Mouse (Mus musculus) cerebellum, postnatal 4 days (tissue): ENCODE results near the gene Ap1m2.

Experiments used
- DNase-seq, 2 experiments: peaks; one replicate each; pipeline ENCODE4 v3.0.0; 2022; ENCODE audit warnings: low spot score in 2 of 2, mixed read lengths in 1 of 2

Gene Ap1m2

DNA sequence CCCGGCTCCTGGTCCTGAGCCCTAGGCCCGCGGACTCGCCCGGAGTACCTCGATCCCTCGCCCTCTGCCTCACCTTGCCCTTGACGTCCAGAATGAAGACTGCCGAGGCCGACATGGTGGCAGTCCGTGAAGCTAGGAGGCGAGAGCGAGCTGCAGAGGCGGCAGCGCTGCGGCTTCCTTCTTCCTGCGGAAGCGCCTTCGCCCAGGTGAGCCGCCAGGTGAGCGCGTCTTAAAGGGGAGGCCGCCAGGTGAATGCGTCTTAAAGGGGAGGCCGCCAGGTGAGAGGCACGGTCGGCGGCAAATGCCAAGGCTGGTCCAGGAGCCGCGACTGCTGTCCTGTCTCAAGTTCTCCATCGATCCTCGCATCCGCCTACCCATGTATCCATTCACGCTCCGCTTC lies at the start of gene Ap1m2:
TSS of gene Ap1m2 (minus strand) at position 204 of the 400 bp plus-strand sequence.
- no peak for DNase-seq

DNA sequence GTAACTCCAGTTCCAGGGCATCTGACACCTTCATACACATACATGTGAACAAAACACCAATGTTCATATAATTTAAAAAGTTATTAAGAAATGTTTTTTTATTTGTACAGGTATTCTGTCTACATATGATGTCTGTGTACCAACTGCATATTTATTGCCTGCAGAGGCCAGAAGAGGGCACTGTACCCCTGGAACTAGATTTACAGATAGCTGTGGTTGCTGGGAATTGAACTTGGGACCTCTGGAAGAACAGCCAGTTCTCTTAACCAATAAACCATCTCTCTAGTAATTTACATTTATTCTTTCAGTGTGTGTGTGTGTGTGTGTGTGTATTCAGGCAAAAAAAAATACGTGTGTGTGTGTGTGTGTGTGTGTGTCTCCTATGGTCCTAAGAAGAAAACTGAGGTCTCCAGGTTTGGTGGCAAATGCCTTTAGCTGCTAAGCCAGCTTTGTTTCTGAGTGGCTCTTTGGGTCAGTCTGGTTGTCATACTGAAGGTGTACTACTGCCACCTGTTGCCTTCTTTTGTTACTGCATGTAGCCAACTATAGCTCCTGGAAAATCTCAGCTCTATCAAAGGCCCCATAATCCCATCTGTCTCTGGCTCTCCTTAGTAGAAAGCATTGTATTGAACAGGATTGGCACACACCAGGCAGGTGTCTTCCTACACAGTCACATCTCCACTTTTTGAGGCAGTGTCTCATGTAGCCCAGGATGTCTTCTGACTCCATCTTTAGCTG lies 45.0 kb upstream of the Ap1m2 start:
- DNase-seq = peak in 1 of 2 experiments; percentile 69

DNA sequence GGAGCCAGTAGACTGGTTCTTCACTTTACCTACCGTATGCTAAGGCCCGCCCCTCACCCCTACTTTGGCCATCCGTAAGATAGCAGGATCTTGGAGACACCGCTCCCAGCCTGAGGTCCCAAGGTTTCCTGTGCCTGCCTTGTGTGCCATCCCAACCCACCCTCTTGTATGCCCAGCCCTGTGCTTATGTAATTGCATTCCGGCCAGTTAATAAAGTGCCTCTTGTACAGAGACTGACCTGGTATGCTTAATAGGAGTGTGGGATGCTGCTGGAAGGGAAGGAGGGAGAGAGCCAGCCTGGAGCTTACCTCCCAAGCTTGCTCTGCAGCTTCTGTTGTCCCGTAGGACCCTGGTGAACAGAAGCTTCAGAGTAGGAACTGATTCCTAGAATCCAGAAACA lies 42.7 kb upstream of the Ap1m2 start:
- no peak for DNase-seq

DNA sequence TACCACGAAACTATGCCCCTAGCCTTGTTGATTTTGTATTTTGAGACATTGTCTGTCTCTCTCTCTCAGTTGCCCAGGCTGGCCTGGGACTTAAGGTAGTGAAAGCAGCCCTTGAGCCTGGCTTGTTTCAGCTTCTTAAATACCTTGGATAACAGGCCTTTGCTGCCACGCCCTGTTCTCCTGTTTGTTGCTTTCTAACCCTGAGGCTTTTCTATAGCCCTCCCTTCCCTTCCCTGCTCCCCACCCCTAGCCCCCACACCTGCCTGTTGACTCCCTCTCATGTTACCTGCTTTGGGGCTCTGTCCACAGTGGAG lies 41.2 kb upstream of the Ap1m2 start:
- no peak for DNase-seq

DNA sequence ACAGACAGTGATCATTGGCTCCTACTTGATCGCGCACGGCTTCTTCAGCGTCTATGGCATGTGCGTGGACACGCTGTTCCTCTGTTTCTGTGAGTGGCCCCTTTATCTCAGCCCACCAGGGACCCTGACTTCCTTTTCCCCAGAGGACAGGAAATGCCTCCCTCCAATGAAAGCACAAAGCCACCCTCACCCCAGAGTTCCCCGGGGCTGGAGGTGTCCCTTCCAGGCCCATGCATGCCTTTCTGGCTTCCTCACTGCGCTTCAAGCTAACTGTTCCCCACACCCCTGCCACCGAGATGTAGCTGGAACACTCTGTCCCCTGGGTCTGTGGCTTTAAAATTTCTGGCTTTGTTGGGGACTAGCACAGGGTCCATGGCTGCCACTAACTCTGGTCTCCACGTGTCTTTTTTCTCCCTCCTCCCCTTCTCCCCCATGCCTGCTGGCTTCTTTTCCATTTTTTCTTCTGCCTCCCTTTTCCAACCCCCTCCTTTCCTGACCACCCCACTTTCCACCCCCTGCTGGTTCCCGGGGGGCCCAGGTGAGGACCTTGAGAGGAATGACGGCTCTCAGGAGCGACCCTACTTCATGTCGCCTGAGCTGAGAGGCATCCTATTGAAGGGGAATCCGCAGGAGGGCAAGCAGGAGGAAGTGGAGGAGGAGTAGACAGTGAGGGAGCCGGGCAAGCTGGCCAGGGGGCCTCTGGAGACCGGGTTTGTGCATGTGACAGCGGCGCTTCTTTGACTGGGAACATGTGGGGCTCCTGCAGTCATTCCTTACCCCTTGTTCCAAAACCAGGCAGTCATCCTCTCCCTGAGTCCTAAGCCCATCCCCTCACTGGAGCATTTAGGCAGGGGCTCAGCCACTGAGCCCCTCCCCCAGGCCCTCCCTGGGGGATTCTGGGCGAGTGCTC lies 40.6 kb upstream of the Ap1m2 start:
- DNase-seq = no peak

DNA sequence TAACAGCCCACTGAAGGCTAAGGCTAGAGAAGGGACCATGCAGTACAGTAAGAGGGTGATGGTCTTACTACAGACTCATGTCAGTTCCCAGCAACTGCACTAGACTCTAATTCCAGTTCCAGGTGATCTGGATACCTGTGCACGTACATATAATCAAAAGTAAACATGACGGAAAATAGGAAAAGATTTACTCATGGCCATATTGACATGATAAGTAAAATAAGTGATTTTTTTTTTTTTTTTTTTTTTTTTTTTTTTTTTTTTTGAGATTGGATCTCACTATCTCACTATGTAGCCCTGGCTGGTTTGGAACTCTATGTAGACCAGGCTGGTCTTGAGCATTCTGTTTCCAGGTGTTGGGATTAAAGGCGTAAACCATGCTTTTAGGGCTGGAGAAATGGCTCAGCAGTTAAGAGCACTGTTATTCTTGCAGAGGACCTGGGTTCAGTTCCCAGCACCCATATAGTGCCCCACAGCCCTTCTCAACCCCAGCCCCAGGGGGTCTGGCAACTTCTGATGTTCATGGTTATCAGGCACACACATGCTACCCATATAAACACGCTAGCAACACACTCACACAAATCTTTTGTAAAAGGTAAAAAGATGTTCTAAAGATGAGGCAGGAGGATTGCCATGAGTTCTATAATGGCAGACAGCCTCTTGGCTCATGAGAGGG lies 39.7 kb upstream of the Ap1m2 start:
- no peak for DNase-seq

DNA sequence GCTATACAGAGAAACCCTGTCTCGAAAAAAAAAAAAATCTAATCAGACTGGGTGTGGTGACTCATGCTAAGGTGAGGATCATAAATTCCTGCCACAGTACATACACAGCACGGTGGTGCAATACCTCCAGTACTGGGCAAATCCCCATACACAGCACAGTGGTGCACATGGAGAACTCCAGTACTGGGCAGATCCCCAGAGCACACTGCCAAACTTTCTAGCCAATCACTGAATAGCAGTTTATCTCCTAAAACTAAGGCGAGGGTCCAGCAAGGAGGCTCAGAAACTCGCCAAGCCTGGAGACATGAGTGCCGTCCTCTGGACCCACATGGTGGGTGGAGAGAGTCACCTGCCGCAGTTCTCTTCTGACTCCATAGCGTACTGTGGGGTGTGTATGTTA lies 39.0 kb upstream of the Ap1m2 start:
- no peak for DNase-seq

DNA sequence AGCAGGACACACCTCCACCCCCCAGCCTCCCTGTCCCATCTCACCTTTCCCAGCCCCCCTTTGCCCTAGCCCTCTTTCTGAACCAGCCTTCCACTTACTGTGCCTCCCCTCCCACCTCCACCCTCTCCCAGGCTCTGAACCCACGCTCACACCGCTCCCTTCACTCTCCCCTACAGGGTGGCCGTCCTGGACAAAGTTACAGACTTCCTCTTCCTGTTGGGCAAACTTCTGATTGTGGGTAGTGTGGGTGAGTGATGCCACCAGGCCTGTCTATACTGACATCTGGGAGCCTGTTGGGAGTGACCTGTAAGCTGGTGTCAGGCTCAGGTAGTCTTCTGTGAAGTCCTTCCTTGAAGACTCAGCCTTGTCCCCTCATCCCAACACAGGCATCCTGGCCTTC lies 36.0 kb upstream of the Ap1m2 start:
- DNase-seq = no peak

DNA sequence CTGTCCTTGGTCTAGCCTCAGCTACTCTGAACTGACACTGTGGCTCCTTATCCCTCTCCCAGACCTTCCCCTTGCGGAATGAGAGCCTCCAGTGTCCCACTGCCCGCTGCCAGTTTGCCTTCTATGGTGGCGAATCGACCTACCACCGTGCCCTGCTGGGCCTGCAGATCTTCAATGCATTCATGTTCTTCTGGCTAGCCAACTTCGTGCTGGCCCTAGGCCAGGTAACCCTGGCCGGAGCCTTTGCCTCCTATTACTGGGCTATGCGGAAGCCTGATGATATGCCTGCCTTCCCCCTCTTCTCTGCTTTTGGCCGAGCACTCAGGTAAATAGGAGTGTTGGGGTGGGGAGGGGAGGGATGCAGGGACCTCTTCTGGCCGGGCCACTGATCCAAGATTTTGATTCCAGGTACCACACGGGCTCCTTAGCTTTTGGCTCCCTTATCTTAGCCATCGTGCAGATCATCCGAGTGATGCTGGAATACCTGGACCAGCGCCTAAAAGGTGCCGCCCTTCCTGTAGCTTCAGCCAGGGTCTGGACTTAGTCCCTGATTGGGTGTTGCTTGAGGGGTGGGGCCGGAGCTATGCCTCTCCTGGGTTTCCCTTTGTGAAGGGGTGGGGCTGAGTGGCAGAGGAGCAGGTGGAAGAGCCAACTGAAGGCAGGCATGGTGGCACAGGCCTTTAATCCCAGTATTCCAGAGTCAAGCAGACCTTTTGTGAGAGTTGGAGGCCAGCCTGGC lies 34.7 kb upstream of the Ap1m2 start:
- DNase-seq = no peak

DNA sequence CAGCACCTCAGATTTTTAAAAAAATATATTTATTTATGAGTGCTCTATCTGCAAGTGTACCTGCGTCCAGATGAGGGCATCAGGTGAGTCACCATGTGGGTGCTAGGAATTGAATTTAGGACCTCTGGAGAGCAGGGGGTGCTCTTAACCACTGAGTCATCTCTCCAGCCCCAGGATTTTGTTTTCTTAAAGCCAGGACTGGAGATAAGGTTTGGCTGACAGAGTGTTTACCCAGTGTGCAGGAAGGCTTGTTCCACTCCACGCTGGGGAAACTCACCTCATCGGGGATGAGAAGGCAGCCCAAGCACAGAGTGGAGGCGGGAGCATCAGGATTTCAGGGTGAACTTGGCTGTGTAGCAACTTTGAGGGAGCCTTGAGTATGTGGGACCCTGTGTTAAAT lies 28.3 kb upstream of the Ap1m2 start:
- no peak for DNase-seq

DNA sequence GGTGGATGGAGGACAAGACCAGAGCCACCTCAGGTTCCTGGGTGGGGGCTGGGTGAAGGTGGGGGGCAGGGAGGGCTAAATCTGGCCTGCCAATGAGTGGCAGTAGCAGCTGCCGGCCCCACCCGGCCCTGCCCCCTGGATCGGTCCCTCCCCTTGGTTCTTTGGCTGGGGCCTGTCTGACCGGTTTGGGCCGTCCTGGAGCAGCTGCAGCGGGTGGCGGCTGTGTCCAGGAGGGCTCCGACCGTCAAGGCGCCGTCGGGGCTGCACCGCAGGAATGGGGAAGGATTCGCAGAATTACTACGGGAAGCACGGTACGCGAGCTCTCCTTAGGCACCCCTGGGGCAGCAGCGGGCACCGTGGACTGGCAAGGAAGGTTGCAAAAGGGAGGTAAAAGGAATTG lies 25.5 kb upstream of the Ap1m2 start:
- no peak for DNase-seq

DNA sequence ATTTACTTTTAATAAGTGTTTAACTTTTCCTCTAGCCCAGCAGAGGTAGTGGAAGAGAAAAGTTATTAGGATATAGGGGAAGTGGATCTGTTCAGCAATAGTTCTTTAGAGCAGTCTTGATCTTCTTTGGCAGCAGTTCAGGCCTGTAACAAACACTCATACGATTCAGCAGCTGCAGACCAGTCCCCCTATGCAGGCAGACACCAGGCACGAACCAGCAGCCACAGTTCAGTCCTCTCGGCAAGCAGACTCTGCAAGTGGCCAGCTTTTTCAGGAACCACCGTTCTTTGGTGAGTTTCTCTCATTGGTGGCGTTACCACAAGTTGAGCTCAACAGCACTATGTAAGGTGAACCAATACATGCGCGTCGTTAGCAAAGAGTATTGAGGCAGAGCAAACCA lies 24.4 kb upstream of the Ap1m2 start:
- no peak for DNase-seq

DNA sequence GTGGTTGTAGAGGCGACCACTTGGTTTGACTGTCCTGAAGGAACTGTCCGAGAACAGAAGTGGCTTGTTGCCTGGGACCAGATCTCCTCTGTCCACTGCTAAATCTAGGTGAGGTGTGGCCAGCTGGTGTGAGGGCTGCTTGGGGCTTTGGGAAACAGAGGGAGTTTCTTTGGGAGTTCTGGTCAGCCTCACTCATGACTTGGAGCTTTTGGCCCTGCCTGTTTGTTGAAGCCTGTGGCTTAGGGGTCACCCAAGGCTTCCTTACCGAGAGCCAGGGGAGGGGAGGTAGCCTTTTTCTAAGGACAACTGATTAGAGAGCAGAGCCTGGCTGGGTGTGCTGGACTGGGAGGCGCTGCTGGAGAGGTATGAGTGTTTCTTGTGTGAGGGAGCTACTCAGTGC lies 23.3 kb upstream of the Ap1m2 start:
- no peak for DNase-seq

DNA sequence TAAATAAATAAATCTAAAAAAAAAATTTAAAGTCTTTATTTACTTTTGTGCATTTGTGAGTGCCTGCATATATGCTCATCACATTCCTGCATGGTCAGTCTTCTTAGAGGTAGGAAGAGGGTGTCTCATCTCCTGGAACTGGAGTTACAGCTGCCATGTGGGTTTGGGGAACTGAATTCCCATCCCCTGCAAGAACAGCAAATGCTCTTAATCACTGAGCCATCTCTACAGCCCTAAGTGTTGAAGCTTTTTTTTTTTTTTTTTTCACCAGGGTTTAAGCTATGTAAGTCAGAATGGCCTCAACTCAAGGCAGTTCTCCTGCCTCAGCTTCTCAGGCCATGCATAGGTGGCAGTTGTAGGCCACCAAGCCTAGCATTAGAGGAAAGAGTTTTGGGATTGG lies 22.6 kb upstream of the Ap1m2 start:
- no peak for DNase-seq

DNA sequence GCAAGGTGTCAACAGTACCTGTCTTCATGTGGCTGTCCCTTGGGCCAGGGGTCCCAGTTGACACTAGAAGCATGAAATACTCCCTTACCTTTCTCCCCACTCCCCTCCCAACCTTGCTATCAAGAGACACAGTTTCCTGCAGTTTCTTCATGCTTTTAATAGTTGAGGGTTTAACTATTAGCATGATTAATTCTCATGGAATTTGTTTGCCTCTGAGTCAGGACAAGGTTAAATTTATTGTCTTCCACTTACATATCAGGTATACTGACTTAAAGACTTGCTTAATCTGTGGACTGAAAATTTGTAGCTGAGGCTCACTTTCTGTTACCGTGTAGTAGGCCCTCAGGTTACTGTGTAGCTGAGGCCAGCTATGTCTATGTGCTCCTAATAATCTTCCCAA lies 21.4 kb upstream of the Ap1m2 start:
- DNase-seq = no peak

DNA sequence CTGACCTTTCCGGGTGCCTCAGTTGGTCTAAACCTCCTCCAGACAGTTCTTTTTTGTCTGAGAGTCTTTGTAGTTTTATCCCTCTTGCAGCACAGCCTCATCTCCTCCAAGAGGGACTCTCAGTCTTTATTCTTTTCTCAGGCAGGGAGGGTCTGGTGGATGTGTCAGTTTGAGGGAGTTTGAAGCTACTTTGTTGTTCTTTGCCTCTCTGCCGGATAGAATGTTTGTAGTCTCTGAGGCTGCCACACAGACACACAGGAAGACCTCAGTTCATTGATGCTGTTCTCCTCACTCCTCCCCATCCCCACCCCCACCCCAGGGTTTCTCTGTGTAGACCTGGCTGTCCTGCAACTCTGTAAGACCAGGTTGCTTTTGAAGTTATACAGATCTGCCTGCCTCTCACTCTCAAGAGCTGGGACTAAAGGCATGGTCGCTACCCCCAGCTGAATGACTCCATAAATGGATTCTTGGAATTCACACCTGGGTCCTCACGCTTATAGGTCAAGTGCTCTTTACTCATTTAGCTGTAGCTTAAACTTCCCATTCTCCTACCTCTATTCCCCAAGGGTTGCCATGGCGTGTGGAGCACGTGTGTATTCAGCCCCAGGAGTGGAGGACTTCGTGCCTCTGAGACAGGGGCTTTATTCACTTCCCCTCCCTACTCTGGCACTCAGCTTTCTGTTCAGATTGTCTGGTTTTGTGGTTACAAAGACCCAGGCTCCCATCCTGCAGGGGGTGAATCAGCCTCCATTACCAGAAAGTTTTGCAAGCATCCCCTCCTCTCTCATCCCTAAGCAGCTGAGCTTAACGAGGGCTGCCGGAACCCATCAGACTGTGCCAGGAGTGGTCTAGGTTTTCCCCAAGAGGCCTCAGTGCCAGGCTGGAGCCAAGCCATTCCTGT lies 20.3 kb upstream of the Ap1m2 start:
- no peak for DNase-seq

DNA sequence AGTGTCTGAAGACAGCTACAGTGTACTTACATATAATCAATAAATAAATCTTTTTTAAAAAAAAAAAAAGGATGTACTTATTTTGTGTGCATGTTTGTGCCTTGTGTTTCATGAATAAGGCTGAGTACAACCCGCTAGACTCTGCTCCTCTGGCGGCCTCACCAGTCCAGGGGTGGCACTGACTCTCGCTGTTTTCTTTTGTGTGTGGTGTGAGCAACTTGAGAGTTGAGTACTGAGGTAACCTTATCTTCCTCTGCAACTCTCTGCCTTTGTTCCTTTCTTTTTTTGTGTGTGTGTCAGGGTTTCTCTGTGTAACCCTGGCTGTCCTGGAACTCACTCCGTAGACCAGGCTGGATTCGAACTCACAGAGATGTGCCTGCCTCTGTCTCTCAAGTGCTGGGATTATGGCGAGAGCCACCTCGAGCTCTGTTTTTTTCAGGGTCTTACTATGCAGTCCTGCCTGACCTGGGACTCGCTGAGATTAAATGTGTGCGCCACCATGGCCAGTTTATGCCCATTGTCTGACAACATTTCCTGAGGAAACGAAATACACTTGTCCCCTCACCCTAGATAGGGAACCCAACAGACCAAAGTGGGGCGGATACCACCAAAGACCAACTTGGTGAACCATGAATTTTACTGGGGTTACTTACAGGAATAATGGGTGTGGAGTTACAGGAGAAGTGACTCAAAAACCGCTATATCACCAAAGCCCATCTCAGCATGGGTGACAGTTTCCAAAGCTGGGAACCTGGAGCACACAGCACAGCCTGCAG lies 19.4 kb upstream of the Ap1m2 start:
- no peak for DNase-seq

DNA sequence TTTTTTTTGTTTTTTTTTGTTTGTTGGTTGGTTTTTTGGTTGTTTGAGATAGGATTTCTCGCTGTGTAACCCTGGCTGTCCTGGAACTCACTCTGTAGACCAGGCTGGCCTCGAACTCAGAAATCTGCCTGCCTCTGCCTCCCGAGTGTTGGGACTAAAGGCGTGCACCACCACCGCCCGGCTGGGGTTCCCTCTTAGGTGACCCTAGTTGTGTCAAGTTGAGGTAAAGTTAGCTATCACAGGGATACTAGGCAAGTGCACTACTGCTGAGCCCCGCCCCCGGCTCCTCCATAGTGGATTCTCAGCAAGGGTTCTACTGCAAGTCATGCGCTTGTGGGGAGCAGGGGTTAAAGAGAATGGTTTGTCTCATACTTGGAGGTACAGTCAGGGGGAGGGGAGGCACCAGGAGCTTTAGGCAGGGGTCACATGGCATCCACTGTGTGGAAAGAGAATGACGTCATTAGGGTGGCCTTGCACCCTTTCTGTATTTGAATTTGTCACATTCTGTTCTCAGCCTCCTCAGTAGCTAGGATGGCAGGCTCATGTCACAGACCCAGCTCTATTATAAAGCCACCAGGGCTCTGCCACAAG lies 17.7 kb upstream of the Ap1m2 start:
- DNase-seq = no peak

DNA sequence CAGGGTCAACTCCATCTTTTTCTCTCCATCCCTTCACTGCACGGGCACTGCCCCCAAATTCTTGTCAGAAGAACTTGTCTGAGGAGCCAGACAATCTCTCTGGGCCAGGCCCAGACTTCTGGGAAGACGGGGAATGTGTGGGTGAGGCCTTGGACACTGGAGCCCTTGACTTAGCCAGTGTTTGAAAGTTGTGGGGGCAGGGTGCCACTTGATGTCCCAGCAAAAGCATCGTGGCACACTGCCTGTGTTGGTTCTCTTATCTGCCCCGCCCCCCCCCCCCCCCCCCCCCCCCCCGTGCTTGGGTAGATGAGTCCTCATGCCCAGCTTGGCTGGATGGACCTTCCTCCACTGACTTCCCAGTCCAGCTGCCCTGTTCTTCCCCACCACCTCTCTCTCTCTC lies 16.9 kb upstream of the Ap1m2 start:
- DNase-seq = no peak

DNA sequence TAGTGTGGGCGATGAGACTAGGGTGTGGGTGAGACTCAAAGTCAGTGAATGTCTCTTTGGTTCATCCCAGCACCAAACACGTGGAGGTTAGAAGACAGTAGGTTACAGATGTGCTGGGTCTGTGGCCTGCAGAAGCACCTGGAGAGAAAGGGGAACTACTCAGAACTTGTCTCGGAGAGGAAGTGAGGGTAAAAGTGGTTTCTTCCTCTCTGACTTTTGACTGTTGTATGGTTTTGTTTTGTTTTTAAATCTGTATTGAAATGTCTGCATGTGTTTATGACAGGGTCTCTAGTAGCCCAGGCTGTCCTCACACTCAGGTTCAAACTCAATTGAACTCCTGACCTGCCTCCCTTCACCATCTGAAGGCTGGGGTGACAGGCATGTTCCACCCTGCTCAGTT lies 15.9 kb upstream of the Ap1m2 start:
- no peak for DNase-seq
